Mouse (Mus musculus) thymus, postnatal 10 days (tissue): Measurements from ENCODE around the gene Gm4498.
"Not testable (repeated sequence)": the region's sequence is repeated elsewhere in the genome, so short reads cannot be mapped to it uniquely, and the experiment has no call there.

Experiments
- DNase-seq, 2 experiments: peaks; one replicate each; pipeline ENCODE4 v3.0.0; 2021; ENCODE audit warnings: low spot score in 2 of 2

Gene Gm4498

DNA sequence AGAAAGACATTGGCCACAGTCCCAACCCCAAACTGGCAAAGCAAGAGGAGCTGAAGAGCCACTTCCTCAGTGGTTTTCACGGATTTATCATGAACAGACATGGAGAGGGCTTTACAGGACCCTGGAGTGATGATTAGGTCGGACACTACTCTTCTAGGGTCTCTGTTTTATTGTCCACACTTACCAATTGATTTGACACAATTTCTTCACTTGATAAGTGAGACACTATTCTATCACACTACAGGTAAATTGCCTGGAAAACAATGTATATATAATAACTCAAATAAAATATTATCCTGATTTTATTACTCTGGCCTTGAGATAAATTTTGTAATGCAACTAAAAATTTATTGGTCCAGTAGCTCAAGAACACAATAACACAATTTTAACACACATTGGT, at the start of gene Gm4498:
TSS of gene Gm4498 (minus strand) at position 101 of the 400 bp plus-strand sequence.
- not testable (repeated sequence) for DNase-seq

DNA sequence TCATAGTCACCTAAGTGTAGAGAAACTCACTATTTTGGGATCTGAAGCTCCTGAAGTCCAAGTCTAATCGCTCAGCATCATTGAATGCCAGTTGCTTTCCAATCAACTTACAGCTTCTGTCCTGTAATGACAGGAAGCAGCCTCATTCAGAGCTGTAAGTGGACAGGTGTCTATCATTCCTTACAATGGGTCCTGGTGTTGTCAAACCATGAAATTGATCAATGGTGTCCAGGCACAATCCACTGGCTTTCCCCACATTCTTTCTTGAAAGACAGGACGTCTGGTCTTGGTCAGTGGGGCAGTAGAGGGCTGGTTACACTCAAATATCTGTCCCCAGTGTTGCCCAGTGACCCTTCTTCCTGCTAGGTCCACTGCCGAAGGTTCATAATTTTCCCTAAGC, 29.1 kb upstream of the Gm4498 start, which contains the start of gene Gm5890:
TSS of gene Gm5890 (minus strand) at position 101 of the 400 bp plus-strand sequence.
- not testable (repeated sequence) for DNase-seq

GRCm38 (mm10) chr7:20205507-20205906, 28.1 kb downstream of the Gm4498 start, which contains the start of gene Gm6164:
TSS of gene Gm6164 (minus strand) at chr7:20205607.
- DNase-seq: not testable (repeated sequence)

DNA sequence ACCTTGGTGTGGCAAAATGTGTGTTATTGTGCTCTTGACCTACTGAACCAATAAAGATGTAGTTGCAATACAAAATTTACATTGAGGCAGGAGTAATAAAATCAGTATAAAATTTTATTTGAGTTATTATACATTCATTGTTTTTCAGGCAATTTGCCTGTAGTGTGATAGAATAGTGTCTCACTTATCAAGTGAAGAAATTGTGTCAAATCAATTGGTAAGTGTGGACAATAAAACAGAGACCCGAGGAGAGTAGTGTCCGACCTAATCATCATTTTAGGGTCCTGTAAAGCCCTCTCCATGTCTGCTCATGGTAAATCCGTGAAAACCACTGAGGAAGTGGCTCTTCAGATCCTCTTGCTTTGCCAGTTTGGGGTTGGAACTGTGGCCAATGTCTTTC, 40.2 kb downstream of the Gm4498 start, which contains the start of gene Vmn1r95:
TSS of gene Vmn1r95 (plus strand) at position 301 of the 400 bp plus-strand sequence.
- not testable (repeated sequence) for DNase-seq
